Mouse (Mus musculus): ENCODE results near the gene Supt5.

GRCm38 (mm10) chr7:28356981-28357380, 18.4 kb upstream of the Supt5 start:
- TF ChIP-seq CTCF (IDR thresholded peaks at IDR 0.05; ENCODE audit: control insufficient read depth, insufficient read depth, insufficient replicate concordance, low read depth, low read length) (no peak), POLR2A (IDR thresholded peaks at IDR 0.05; ENCODE audit: control insufficient read depth, low read depth, low read length) (no peak)

Data from testis, adult 2 months (tissue).